Mouse (Mus musculus) neutrophil, adult 59 days (primary cell): ENCODE measurements around the gene Mettl26. TPM values are rescaled to one million over a fixed set of nuclear protein-coding genes. Genes with fewer than 3 reads are reported as not detected.

ENCODE experiments used
- total RNA-seq, 2 experiments: library from RNA; stranded (reverse); gene quantifications; 1 replicate in 1 of 2; 2 replicates in 1 of 2; pipeline ENCODE4 v1.2.4; 2023

Mettl26 gene
- total RNA-seq: 10 to 100 TPM; 10.1 to 10.6 TPM

DNA sequence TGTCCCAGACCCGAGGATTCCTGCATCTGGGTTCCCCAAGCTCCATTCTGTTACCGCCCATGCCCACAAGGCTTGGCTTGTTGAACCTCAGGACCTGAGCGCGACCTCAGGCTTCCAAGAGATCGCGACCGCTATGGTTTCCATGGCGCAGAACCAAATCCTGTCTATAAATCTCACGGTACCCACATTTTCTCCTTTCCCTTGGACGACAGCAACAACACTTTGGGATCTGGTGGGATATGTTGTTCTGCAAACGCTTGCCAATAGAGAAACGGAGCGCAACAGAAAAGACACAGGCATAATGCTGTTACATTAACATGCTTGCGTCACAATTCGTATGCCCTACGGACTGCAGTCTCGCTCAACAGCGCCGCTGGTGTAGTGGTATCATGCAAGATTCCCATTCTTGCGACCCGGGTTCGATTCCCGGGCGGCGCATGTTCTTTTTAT, at the start of gene Mettl26:
Mettl26 (plus strand) TSS at position 354 of the 450 bp plus-strand sequence.

DNA sequence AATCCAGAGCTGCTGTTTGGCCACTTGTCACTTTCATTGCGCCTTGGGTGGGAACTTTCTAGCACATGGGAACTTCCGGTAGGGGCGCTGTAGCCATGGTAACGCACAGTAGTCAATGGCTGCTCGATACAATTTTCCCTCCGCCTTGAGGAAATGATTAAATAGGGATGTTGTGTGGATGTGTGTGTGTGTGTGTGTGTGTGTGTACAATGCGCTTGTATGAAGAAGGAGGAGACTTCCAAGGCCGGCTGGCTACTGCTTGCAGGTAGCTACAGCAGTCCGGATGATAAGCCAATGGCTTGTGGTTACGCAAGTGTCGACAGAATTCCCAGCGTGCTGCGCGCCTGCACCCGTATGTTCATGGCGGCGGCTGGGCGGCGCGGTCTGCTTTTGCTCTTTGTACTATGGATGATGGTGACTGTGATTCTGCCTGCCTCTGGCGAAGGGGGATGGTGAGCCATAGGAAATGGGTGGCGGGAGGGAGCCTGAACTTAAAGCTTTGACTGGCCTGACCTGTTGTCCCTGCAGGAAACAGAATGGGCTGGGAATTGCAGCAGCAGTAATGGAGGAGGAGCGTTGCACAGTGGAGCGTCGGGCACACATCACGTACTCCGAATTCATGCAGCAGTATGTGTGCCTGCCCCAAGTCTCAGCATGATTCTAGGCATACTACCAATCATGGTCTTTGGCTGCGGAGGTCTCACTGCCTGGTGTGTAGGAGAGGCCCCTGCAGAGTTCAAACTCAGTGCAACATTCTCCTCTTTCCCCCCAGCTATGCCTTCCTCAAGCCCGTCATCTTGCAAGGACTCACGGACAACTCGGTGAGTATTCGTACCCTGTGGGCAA, 45.9 kb upstream of the Mettl26 start, which contains the start of gene Jmjd8:
Jmjd8 (plus strand) TSS at position 156 of the 846 bp plus-strand sequence.

DNA sequence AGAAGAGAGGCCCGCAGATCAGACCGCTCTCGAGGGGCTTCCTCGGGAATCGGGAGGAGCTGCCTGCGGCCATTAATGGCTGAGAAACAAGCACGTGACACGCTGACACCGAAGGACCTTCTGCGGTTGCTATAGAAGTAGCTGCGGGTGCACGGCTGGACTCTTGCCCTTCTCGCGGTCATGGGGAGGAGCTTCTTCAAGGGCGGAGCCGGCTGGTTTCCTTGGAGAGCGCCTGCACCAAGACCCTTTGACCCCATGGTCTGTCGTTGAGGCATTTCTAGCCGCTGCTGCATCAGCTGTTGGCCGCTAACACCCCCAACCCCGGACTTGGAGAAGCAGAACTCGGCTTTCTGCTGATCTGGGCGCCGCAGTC, 41.6 kb upstream of the Mettl26 start, which contains the start of gene Stub1:
Stub1 (minus strand) TSS at position 114 of the 373 bp plus-strand sequence.

GRCm38 (mm10) chr17:25837076-25837410, 37.8 kb upstream of the Mettl26 start, which contains the start of gene Rhbdl1:
Rhbdl1 (minus strand) TSS chr17:25837295.

GRCm38 (mm10) chr17:25841117-25841880, 33.6 kb upstream of the Mettl26 start, which contains the start of gene Gm20683:
Gm20683 (minus strand) TSS chr17:25841763.

GRCm38 (mm10) chr17:25844396-25844901, 30.4 kb upstream of the Mettl26 start, which contains the start of gene Rhot2:
Rhot2 (minus strand) TSS chr17:25844851.

GRCm38 (mm10) chr17:25860832-25861703, 13.8 kb upstream of the Mettl26 start, which contains the start of gene Wdr90:
Wdr90 (minus strand) TSS chr17:25861501.

DNA sequence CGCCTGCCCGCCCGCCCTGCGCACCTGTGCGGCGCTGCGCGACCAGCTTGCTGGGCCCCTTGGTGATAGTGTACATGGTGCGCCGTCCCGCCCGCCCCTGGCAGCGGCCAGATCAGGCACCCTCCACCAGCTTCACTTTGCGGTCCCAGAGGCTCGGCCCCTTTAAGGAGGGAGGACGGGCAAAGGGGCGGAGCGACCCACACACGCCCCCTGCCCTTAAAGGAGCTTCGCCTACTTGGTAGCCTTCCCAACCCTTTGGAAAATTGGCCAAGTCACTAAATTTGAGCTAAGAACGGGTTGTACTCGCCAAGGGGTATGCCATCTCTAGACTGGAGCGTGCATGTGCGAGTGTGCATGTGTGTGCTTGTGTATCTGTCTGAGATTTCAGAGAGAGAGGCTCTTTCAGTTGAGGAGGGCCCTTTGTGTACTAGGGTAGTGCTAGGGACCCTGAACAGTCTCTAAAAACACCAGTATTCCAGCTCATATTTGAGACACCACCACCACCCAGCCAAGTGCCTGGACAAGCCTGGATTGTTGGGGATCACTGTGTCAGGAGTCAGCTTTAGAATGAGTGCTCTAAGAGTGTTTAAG, 6.2 kb upstream of the Mettl26 start, which contains the start of gene Mcrip2:
Mcrip2 (minus strand) TSS at position 164 of the 591 bp plus-strand sequence.

GRCm38 (mm10) chr17:25880196-25880910, 5.5 kb downstream of the Mettl26 start, which contains the start of gene Wfikkn1:
Wfikkn1 (minus strand) TSS chr17:25880858.

DNA sequence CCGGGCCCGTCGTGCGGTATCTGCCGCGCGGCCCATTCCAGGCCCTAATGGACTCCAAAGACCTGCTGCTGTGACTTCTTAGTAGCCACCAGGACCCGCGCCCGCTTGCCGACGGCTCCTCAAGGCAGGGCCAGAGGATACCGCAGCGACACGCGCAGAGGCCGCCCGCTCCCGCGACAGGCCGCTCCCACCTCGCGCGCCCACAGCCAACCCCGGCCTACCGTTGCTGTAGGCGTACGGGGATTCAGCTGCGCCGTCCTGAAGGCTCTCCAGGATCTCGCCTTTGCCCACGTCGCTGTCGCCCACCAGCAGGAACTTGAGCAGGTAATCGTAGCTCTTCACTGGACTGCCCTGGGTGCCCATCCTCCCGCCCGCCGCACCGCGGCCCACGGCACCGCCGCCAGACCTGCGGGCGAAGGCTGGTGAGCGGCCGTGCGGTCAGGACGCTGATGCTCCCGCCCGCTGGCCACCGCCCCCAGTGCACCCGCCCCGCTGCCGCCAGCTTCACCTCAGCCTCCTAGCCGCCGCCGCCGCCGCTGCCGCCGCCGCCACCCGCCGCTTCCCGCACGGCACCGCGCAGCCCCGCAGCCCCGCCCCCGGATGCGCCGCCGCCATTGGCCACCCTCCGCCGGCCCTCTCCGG, 44.4 kb downstream of the Mettl26 start, which contains the start of gene Rab40c:
Rab40c (minus strand) TSS at position 584 of the 642 bp plus-strand sequence.

Other genes with a start within 250 kb of the Mettl26 start
- not detected for gene Gng13, start 157.9 kb upstream of the Mettl26 start, total RNA-seq
- 10 to 100 TPM; 17.5 to 23.6 TPM for gene Chtf18, start 147.7 kb upstream of the Mettl26 start, total RNA-seq
- 1 to 10 TPM; 6.1 to 6.7 TPM for gene Rpusd1, start 147.4 kb upstream of the Mettl26 start, total RNA-seq
- under 1 TPM in 1 of 2 experiments, not detected in 1; 0.13 TPM for gene Mslnl, start 139.0 kb upstream of the Mettl26 start, total RNA-seq
- not detected for gene Msln, start 120.7 kb upstream of the Mettl26 start, total RNA-seq
- 10 to 100 TPM; 25.5 to 25.9 TPM for gene Narfl, start 101.3 kb upstream of the Mettl26 start, total RNA-seq
- 10 to 100 TPM; 13.5 to 17.7 TPM for gene Haghl, start 89.4 kb upstream of the Mettl26 start, total RNA-seq
- not detected for gene Ccdc78, start 88.5 kb upstream of the Mettl26 start, total RNA-seq
- 10 to 100 TPM; 32.0 to 35.0 TPM for gene Fam173a, start 82.2 kb upstream of the Mettl26 start, total RNA-seq
- not detected for gene AC134908.4, start 79.4 kb upstream of the Mettl26 start, total RNA-seq
- 10 to 100 TPM; 14.4 to 17.6 TPM for gene Metrn, start 77.9 kb upstream of the Mettl26 start, total RNA-seq
- gene Fbxl16, start 66.0 kb upstream of the Mettl26 start, total RNA-seq: not detected
- 10 to 100 TPM; 12.5 to 13.4 TPM for gene Wdr24, start 51.4 kb upstream of the Mettl26 start, total RNA-seq
- 10 to 100 TPM; 10.6 to 14.6 TPM for gene Jmjd8, start 46.2 kb upstream of the Mettl26 start, total RNA-seq
- 10 to 100 TPM; 43.4 to 51.8 TPM for gene Stub1, start 41.7 kb upstream of the Mettl26 start, total RNA-seq
- gene Rhbdl1, start 37.8 kb upstream of the Mettl26 start, total RNA-seq: 1 to 10 TPM; 1.2 to 2.7 TPM
- 1 to 10 TPM; 1.3 to 1.8 TPM for gene Gm20683, start 33.3 kb upstream of the Mettl26 start, total RNA-seq
- gene Rhot2, start 30.2 kb upstream of the Mettl26 start, total RNA-seq: 10 to 100 TPM; 26.9 to 30.9 TPM
- 10 to 100 TPM; 20.0 to 21.9 TPM for gene Wdr90, start 13.6 kb upstream of the Mettl26 start, total RNA-seq
- gene Mcrip2, start 6.3 kb upstream of the Mettl26 start, total RNA-seq: 1 to 10 TPM; 3.5 to 4.6 TPM
- gene Wfikkn1, start 5.8 kb downstream of the Mettl26 start, total RNA-seq: 1 to 10 TPM; 3.2 to 4.9 TPM
- 10 to 100 TPM; 16.9 to 19.1 TPM for gene Rab40c, start 44.7 kb downstream of the Mettl26 start, total RNA-seq
- gene Pigq, start 69.9 kb downstream of the Mettl26 start, total RNA-seq: 10 to 100 TPM; 45.9 to 71.2 TPM
- under 1 TPM in 1 of 2 experiments, not detected in 1; 0.22 TPM for gene Nhlrc4, start 69.9 kb downstream of the Mettl26 start, total RNA-seq
- gene A930017K11Rik, start 77.5 kb downstream of the Mettl26 start, total RNA-seq: not detected
- 10 to 100 TPM; 13.5 to 19.1 TPM for gene Capn15, start 110.7 kb downstream of the Mettl26 start, total RNA-seq
- 1 to 10 TPM; 1.5 to 2.1 TPM for gene Rab11fip3, start 194.5 kb downstream of the Mettl26 start, total RNA-seq
- gene Decr2, start 215.3 kb downstream of the Mettl26 start, total RNA-seq: 1 to 10 TPM; 4.0 TPM
- gene Nme4, start 220.5 kb downstream of the Mettl26 start, total RNA-seq: 1 to 10 TPM; 2.3 to 4.5 TPM
- gene Tmem8, start 238.2 kb downstream of the Mettl26 start, total RNA-seq: 10 to 100 TPM; 59.5 to 72.0 TPM
- gene Mrpl28, start 248.4 kb downstream of the Mettl26 start, total RNA-seq: 10 to 100 TPM; 32.3 to 32.6 TPM